Mouse (Mus musculus): Measurements from ENCODE around the gene Tmem108. TPM values are rescaled to one million over a fixed set of nuclear protein-coding genes. Genes with fewer than 3 reads are reported as not detected.

The Tmem108 gene
- polyA plus RNA-seq, 1 experiment: not detected

DNA sequence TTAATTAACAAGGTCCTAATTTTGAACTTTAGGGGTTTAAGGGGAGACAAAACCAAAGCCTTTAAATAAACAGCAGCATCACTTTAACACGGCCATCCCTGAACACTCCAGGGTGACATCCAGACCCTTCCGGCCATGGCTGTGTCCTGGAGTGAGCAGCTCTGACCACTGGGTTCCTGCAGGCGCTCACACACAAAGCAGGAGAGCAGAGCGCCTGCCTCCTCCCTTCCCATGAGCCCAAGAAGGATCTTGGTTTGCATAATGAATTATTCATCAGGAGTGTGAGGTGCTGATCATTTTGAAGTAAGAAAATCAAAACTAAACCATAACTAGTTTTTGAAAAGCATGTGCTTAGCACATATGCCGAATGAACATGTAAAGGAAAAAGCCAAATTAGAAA lies 237.0 kb downstream of the Tmem108 start:
- H3K27ac ChIP-seq (ENCODE audit: insufficient read depth, low read depth, low read length): no peak overlapping the region
- TF ChIP-seq CTCF (IDR thresholded peaks at IDR 0.05; ENCODE audit: low read depth, low read length) (no peak), POLR2A (IDR thresholded peaks at IDR 0.05; ENCODE audit: borderline replicate concordance, low read depth, low read length) (no peak)
- H3K4me1 ChIP-seq (ENCODE audit: control insufficient read depth, insufficient read depth, low read length): no peaks in the 10 kb centered on the region
- H3K4me3 ChIP-seq (ENCODE audit: insufficient read depth, low read length): no peak overlapping the region

DNA sequence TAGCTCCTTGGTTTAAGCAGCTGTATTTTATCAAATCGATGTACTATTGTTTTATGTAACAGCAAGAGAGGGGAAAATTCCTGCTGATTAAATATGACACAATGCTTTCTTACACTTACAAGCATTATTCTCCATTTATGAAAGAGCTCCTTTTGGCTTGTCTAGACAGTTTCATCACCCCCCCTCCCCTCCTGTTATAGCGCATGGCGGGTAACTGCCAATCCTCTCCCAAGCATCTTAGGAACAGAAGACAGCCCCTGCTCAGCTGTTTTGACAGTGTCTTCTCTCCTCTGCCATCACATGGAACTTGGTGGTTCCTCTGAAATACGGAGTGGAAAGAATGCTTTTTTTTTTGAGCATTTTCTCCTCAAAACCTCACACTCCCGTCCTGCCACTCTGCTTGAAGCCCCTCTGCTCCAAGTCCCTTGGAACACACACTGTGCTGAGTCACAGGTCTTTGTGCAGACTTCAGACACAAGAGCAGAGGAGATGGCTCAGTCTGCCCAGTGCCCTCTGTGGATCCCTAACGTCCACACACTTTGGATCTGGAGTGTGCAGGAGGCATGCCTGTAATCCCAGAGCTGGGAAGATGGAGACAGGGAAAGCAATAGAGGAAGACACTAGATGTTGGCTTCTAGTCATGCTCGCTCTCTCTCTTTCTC lies 237.8 kb downstream of the Tmem108 start:
- Histone ChIP-seq H3K27ac (ENCODE audit: insufficient read depth, low read depth, low read length) (no peak overlapping the region), H3K4me3 (ENCODE audit: insufficient read depth, low read length) (no peak overlapping the region)
- TF ChIP-seq POLR2A (IDR thresholded peaks at IDR 0.05; ENCODE audit: borderline replicate concordance, low read depth, low read length): no peak
- TF ChIP-seq CTCF (IDR thresholded peaks at IDR 0.05; ENCODE audit: low read depth, low read length): no peak

GRCm38 (mm10) chr9:103523008-103523407 lies 238.6 kb downstream of the Tmem108 start:
- TF ChIP-seq POLR2A (IDR thresholded peaks at IDR 0.05; ENCODE audit: borderline replicate concordance, low read depth, low read length) (no peak), CTCF (IDR thresholded peaks at IDR 0.05; ENCODE audit: low read depth, low read length) (no peak)
- H3K27ac ChIP-seq (ENCODE audit: insufficient read depth, low read depth, low read length): no peak overlapping the region
- H3K4me1 ChIP-seq (ENCODE audit: control insufficient read depth, insufficient read depth, low read length): no peaks in the 10 kb centered on the region
- no peak overlapping the region for H3K4me3 ChIP-seq (ENCODE audit: insufficient read depth, low read length)

More for the DNA sequence above, 237.8 kb downstream of the Tmem108 start:
- H3K4me1 ChIP-seq (ENCODE audit: control insufficient read depth, insufficient read depth, low read length): no peaks in the 10 kb centered on the region

GRCm38 (mm10) chr9:103513884-103514283 lies 247.8 kb downstream of the Tmem108 start:
- no peak overlapping the region for H3K27ac ChIP-seq (ENCODE audit: insufficient read depth, low read depth, low read length)
- TF ChIP-seq POLR2A (IDR thresholded peaks at IDR 0.05; ENCODE audit: borderline replicate concordance, low read depth, low read length) (no peak), CTCF (IDR thresholded peaks at IDR 0.05; ENCODE audit: low read depth, low read length) (no peak)
- H3K4me3 ChIP-seq (ENCODE audit: insufficient read depth, low read length): no peak overlapping the region
- H3K4me1 ChIP-seq (ENCODE audit: control insufficient read depth, insufficient read depth, low read length): no peaks in the 10 kb centered on the region

DNA sequence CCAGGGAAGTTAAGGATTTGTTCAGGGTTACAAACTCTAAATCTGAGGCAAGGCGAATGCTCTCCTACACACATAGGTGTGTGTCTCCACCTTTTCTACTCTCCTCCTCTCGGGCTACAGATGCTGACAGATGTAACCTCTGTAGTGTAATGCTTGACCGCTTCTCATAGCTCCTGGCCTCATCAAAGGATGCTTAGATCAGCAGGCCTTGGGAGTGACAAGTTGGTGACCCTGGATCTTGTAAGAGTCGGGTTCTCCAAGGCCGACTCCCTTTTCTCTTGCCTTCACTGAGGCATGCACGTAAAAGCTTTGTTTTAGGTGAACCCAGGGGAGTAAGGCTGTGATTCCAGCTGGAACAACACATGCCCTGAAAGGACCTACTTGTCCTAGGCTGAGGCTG lies 249.4 kb downstream of the Tmem108 start:
- H3K4me3 ChIP-seq (ENCODE audit: insufficient read depth, low read length): no peak overlapping the region
- H3K4me1 ChIP-seq (ENCODE audit: control insufficient read depth, insufficient read depth, low read length): no peaks in the 10 kb centered on the region
- no peak overlapping the region for H3K27ac ChIP-seq (ENCODE audit: insufficient read depth, low read depth, low read length)
- TF ChIP-seq CTCF (IDR thresholded peaks at IDR 0.05; ENCODE audit: low read depth, low read length): no peak
- TF ChIP-seq POLR2A (IDR thresholded peaks at IDR 0.05; ENCODE audit: borderline replicate concordance, low read depth, low read length): no peak

DNA sequence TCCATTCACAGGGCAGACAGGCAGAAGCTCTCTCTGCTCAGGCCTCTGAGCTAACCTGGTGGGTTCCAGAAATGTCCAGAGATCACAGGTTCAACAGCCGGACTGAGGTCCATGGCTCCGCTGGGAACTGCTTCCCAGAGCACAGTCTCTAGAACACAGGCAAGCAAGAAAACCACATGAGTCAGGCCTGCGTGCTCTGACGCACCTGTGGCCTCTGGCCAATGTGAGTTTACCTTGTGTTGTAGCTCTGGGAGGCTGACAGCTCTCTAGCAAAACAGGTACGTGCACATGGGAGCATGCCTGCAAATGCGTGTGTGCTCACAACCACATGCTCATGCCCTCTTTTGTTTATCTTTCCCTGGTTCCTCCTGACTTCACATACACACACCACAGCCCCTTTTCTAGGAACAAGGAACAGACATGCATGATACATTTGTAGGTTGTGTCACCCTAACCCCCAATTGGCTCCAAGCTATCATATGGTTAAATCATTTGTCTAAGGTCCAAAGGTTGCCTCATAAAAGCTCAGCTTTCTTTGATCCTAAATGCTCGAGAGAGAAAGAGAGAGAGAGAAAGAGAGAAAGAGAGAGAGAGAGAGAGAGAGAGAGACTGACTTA lies 254.6 kb downstream of the Tmem108 start:
- no peak overlapping the region for H3K27ac ChIP-seq (ENCODE audit: insufficient read depth, low read depth, low read length)
- no peak overlapping the region for H3K4me3 ChIP-seq (ENCODE audit: insufficient read depth, low read length)
- no peak for TF ChIP-seq POLR2A (IDR thresholded peaks at IDR 0.05; ENCODE audit: borderline replicate concordance, low read depth, low read length)
- no peak for TF ChIP-seq CTCF (IDR thresholded peaks at IDR 0.05; ENCODE audit: low read depth, low read length)

DNA sequence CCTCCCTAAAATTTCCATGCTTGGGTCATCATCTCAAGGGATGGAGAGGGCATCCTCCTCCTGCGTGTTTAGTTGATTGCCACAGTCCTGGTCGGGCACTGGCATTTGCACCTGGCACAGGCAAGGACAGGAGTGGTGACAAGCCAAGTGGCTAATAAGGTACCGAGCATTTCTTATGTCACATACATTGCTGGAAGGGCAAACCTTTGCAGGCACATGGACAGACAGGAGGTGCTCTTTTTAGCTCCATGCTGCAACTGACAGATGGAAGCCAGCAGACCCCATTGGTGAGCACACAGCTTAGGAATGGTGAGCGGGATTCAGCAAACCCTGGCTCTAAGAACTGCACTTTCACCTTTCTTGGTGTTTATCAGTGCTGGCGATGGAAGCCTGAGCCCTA lies 256.6 kb downstream of the Tmem108 start:
- Histone ChIP-seq H3K4me3 (ENCODE audit: insufficient read depth, low read length) (no peak overlapping the region), H3K4me1 (ENCODE audit: control insufficient read depth, insufficient read depth, low read length) (no peaks in the 10 kb centered on the region), H3K27ac (ENCODE audit: insufficient read depth, low read depth, low read length) (no peak overlapping the region)
- TF ChIP-seq POLR2A (IDR thresholded peaks at IDR 0.05; ENCODE audit: borderline replicate concordance, low read depth, low read length) (no peak), CTCF (IDR thresholded peaks at IDR 0.05; ENCODE audit: low read depth, low read length) (no peak)

More for the DNA sequence above, 254.6 kb downstream of the Tmem108 start:
- H3K4me1 ChIP-seq (ENCODE audit: control insufficient read depth, insufficient read depth, low read length): no peaks in the 10 kb centered on the region

DNA sequence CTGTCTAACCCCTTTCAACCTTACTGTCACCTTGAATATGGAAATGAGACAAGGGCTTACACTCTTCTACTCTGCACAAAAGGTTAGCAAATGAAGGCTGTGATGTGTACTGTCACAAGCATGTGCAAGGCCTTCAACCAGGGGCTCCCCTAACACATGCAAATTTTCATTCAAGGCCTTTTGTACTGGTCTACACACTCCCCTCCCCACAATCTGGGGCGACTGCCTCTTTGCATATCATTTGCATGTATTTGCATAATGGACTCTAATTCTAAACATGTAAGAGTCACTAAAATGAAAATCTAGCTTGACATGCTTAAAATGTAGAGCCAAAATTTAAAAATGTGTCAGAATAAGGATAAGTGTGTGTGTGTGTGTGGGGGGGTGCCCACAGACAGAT lies 257.0 kb downstream of the Tmem108 start:
- Histone ChIP-seq H3K27ac (ENCODE audit: insufficient read depth, low read depth, low read length) (no peak overlapping the region), H3K4me1 (ENCODE audit: control insufficient read depth, insufficient read depth, low read length) (no peaks in the 10 kb centered on the region), H3K4me3 (ENCODE audit: insufficient read depth, low read length) (no peak overlapping the region)
- TF ChIP-seq CTCF (IDR thresholded peaks at IDR 0.05; ENCODE audit: low read depth, low read length) (no peak), POLR2A (IDR thresholded peaks at IDR 0.05; ENCODE audit: borderline replicate concordance, low read depth, low read length) (no peak)

DNA sequence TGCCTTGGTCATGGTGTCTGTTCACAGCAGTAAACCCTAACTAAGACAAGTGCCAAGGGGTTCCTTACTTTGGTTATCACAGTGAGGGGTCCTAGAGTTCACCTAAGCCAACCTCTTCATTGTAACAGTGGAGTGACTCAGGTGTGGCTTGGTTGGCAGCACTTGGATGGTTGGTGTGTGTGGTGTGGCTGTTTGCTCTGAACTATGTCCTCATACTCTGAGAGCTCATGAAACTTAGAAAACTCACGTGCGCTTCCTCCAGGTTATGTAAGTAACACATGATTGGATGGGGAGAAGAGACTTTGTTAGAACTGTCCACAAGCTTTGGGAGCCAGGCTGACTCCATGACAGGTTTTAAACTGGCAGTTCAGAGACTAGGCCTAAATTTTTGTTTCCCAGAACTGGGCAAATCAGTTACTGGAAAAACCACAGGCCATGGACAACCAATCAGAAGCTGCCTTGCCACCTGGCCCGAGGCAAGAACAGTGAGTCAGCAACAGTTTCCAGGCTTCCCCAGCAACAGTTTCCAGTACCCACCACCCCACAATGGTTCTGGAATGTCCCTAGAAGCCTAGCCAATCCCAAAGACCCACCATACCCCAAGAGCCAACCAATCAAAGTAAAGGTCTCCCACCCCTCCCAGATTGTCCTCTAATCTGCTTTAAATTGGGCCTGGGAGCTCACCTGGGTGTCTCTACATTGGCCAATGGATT lies 257.9 kb downstream of the Tmem108 start:
- TF ChIP-seq CTCF (IDR thresholded peaks at IDR 0.05; ENCODE audit: low read depth, low read length) (no peak), POLR2A (IDR thresholded peaks at IDR 0.05; ENCODE audit: borderline replicate concordance, low read depth, low read length) (no peak)
- H3K4me1 ChIP-seq (ENCODE audit: control insufficient read depth, insufficient read depth, low read length): no peaks in the 10 kb centered on the region
- no peak overlapping the region for H3K27ac ChIP-seq (ENCODE audit: insufficient read depth, low read depth, low read length)
- H3K4me3 ChIP-seq (ENCODE audit: insufficient read depth, low read length): no peak overlapping the region

DNA sequence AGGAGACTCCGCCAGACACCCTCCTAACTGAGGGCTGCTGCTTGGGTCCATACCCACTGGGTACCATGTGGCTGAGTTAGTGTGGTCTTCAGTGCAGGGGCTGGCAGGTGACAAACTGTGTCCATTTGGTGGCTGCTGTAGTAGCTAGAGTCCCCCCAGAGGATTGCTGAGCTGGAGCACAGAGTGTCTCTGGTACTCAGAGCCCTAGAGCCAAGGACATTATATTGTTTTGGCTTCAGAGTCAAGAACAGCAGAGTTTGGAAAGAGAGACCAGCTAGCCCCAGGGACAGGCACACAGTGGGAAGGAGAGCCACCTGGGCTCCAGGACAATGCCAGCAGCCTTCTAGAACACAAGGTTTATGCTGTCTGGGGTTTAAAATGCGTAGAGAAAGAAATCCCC lies 259.0 kb downstream of the Tmem108 start:
- Histone ChIP-seq H3K27ac (ENCODE audit: insufficient read depth, low read depth, low read length) (no peak overlapping the region), H3K4me3 (ENCODE audit: insufficient read depth, low read length) (no peak overlapping the region), H3K4me1 (ENCODE audit: control insufficient read depth, insufficient read depth, low read length) (no peaks in the 10 kb centered on the region)
- no peak for TF ChIP-seq POLR2A (IDR thresholded peaks at IDR 0.05; ENCODE audit: borderline replicate concordance, low read depth, low read length)
- no peak for TF ChIP-seq CTCF (IDR thresholded peaks at IDR 0.05; ENCODE audit: low read depth, low read length)

All from bone marrow macrophage, adult 2 months (primary cell).